Mouse (Mus musculus): ENCODE results near the gene Agbl2. TPM values are rescaled to one million over a fixed set of nuclear protein-coding genes. Genes with fewer than 3 reads are reported as not detected.

Agbl2 gene
- polyA plus RNA-seq, 1 experiment from 2014 or later: 1.3 TPM

DNA sequence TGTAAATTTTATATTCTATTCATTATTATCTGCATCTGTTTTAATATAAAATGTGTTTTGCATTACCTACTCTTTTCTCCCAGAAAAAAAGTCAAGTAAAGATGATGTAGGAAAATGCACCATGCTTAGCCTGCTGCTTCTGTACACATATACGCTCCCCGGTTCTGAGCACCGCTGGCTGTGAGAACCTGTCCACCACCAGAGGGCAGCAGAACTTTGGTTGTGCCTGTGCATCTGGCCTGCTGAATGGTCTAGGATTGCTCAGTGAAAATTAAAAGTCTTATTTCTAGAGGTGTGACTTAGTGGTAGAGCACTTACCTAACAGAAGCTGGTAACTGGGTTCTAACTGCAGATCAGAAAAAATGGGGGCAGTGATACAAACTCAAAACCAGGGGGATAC, 84.0 kb downstream of the Agbl2 start:
- Histone ChIP-seq H3K4me1 (replicated peaks; ENCODE audit: control insufficient read depth, insufficient read depth, low read length) (no peaks in the 10 kb centered on the region; the same call in 1 of the 2 replicates), H3K36me3 (ENCODE audit: control insufficient read depth, insufficient read depth, low read length) (peaks cover 4% of the 10 kb centered on the region; the same call in 1 of the 2 replicates), H3K4me3 (ENCODE audit: low read depth, low read length) (no peak overlapping the region), H3K27me3 (ENCODE audit: control insufficient read depth, insufficient read depth, low read length) (no peaks in the 10 kb centered on the region), H3K9ac (ENCODE audit: low read depth, low read length) (no peak overlapping the region), H3K27ac (ENCODE audit: low read depth, low read length) (no peak overlapping the region), H3K4me2 (replicated peaks; ENCODE audit: low read depth, low read length) (no peak overlapping the region), H3K9me3 (ENCODE audit: control insufficient read depth, low read length) (no peaks in the 10 kb centered on the region)
- DNase-seq (ENCODE audit: low spot score) (peak; percentile 85), ATAC-seq (ENCODE audit: low FRiP score) (peak; percentile 84)
- 38% methylated on average over 3 of the region's 3 CpGs for whole genome bisulfite sequencing

DNA sequence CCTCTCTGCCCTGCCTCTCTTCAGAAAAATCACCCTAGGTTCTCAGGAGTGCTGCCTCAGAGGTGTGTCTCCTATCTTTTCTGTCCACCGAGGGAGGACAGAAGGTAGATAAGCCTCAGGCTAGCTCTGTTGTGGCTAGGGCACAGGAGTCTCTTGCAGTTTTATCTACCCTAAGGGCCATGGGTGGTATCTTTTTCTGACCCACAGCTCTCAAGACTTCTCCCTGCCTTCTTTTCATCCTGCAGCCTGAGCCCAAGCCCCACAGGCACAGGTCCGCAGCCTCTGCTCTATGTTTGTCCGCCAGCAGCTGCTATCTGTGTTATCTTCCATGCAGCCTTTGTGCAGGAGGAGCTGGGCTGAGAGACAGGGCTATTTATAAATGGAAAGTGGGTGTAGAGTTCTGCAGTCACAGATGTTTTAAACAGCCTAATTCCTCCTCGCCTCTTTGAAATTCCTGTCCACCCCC, 87.6 kb downstream of the Agbl2 start:
- H3K9me3 ChIP-seq (ENCODE audit: control insufficient read depth, low read length): no peaks in the 10 kb centered on the region
- ATAC-seq (ENCODE audit: low FRiP score) (no peak), DNase-seq (ENCODE audit: low spot score) (no peak)
- 0 out of 2 replicates have a peak overlapping the region, but pooled peaks have one; percentile 36 for H3K27ac ChIP-seq (ENCODE audit: low read depth, low read length)
- no peaks in the 10 kb centered on the region for H3K36me3 ChIP-seq (ENCODE audit: control insufficient read depth, insufficient read depth, low read length)
- 58% methylated on average over 4 of the region's 4 CpGs for WGBS
- no peaks in the 10 kb centered on the region for H3K27me3 ChIP-seq (ENCODE audit: control insufficient read depth, insufficient read depth, low read length)
- no peak overlapping the region for H3K4me3 ChIP-seq (ENCODE audit: low read depth, low read length)
- H3K9ac ChIP-seq (ENCODE audit: low read depth, low read length): 0 out of 2 replicates have a peak overlapping the region, but pooled peaks have one; percentile 16
- H3K4me1 ChIP-seq (replicated peaks; ENCODE audit: control insufficient read depth, insufficient read depth, low read length): no peaks in the 10 kb centered on the region; the same call in 1 of the 2 replicates
- no peak overlapping the region for H3K4me2 ChIP-seq (replicated peaks; ENCODE audit: low read depth, low read length)

DNA sequence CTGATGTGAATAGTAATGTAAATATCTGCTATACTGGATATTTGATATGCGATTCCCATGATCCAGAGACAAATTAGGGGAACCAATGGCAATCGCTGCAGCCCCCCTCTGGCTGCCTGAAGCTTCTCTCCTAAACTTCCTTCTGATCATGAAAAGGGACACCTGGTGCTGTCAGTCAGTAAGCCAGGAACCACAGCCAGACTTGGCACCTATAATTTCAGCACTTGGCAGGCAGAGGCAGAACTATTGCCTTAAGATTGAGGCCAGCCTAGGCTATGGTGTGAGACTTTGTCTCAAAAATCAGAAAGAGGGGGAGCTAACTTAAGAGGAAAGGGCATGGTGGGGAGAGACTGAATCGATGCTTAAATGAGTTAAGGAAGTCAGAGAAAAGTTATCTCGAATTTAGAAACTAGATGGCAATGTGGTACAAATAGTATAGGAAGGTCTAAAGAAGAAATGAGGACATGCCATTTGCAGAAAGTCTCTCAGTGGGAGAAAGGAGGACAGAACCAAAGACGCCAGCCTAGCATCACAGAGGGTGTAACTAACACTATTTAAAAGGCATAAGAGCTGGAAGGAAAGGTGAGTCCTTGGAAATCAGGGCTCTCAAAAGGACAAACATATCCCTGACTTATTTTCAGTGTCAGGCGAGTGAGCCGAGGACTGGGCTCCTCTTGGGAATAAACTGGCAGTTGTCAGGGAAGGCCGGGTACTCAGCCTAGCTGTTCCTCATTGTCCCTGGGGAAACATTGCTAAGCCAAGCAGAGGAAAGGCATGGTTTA, 88.8 kb downstream of the Agbl2 start:
- Histone ChIP-seq H3K9ac (ENCODE audit: low read depth, low read length) (no peak overlapping the region), H3K4me3 (ENCODE audit: low read depth, low read length) (no peak overlapping the region), H3K27me3 (ENCODE audit: control insufficient read depth, insufficient read depth, low read length) (no peaks in the 10 kb centered on the region), H3K4me1 (replicated peaks; ENCODE audit: control insufficient read depth, insufficient read depth, low read length) (no peaks in the 10 kb centered on the region; the same call in 1 of the 2 replicates), H3K27ac (ENCODE audit: low read depth, low read length) (no peak overlapping the region), H3K9me3 (ENCODE audit: control insufficient read depth, low read length) (no peaks in the 10 kb centered on the region), H3K4me2 (replicated peaks; ENCODE audit: low read depth, low read length) (no peak overlapping the region), H3K36me3 (ENCODE audit: control insufficient read depth, insufficient read depth, low read length) (no peaks in the 10 kb centered on the region)
- ATAC-seq (ENCODE audit: low FRiP score) (no peak), DNase-seq (ENCODE audit: low spot score) (no peak)
- WGBS: 75% methylated on average over 8 of the region's 8 CpGs

DNA sequence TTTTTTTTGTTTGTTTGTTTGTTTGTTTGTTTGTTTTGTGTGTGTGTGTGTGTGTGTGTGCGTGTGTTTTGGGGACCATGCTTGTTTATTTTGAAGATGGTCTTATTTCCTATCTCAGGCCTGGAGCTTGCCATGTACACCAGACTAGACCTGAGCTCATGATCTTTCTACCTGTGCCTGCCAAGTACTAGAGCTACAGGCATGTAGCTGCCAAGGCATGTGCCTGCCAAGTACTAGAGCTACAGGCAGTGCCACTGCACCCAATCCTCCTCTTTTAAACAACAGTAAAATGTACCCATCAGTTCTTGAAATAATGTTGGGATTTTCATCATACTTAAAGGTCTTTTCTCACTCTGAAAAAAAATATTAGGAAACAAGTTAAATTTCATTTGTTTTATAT, 91.5 kb downstream of the Agbl2 start:
- WGBS: 93% methylated on average over 1 of the region's 1 CpGs
- no peak overlapping the region for H3K4me2 ChIP-seq (replicated peaks; ENCODE audit: low read depth, low read length)
- no peaks in the 10 kb centered on the region for H3K27me3 ChIP-seq (ENCODE audit: control insufficient read depth, insufficient read depth, low read length)
- H3K9ac ChIP-seq (ENCODE audit: low read depth, low read length): no peak overlapping the region
- H3K36me3 ChIP-seq (ENCODE audit: control insufficient read depth, insufficient read depth, low read length): no peaks in the 10 kb centered on the region
- DNase-seq (ENCODE audit: low spot score) (no peak), ATAC-seq (ENCODE audit: low FRiP score) (no peak)
- no peak overlapping the region for H3K4me3 ChIP-seq (ENCODE audit: low read depth, low read length)
- no peak overlapping the region for H3K27ac ChIP-seq (ENCODE audit: low read depth, low read length)
- H3K9me3 ChIP-seq (ENCODE audit: control insufficient read depth, low read length): no peaks in the 10 kb centered on the region
- no peaks in the 10 kb centered on the region; the same call in 1 of the 2 replicates for H3K4me1 ChIP-seq (replicated peaks; ENCODE audit: control insufficient read depth, insufficient read depth, low read length)

DNA sequence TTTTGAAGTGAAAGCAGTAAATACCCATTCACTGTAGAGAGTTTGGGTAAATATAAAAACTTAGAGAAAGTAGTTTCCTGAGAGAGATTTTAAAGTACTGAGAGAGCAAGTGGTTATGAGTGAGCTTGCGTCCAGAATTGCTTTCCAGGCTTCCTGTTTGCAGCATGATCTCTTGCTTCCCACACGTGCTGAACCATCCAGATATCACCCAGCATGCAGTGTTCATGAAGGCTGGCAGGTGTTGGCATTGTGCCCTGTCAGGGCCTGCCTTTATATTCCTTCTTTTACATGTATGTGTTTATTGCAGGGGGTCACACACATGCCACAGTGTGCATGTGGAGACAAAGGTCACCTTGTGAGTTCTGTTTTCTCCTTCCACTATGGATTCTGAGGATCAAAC, 92.7 kb downstream of the Agbl2 start:
- Histone ChIP-seq H3K4me2 (replicated peaks; ENCODE audit: low read depth, low read length) (no peak overlapping the region), H3K9ac (ENCODE audit: low read depth, low read length) (no peak overlapping the region)

DNA sequence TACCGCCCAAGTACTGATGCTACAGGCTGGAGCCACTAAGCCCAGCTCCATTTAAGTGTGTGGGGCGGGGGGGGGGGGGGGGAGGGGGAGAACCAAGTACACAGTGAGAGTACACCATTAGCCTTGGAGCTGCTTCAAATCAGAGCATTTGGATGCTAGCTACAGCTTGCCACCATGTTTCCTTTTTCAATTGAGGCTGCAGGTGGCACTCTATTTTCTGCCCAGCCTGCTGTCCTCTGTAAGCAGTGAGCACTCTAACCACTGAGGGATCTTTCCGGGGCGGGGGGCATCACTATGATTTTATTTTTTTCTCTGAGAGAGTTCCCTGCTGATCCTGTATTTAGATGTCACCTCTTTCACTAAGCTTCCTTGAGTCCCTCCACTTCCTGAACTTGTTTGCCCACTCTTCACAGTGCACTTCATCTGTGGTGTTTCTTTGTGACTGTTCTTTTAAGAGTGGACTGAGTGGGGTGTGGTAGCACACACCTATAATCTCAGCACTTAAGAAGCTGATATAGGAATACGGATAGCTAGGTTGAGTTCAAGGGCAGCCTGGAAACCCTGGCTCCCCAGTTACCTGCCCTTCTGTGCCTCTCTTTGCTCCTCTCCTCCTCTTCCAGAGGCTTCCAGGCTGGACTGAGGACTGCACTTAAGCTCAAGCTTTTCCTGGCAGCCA, 95.2 kb downstream of the Agbl2 start:
- WGBS: 73% methylated on average over 4 of the region's 5 CpGs
- no peak overlapping the region for H3K4me3 ChIP-seq (ENCODE audit: low read depth, low read length)
- H3K9ac ChIP-seq (ENCODE audit: low read depth, low read length): no peak overlapping the region
- no peaks in the 10 kb centered on the region for H3K27me3 ChIP-seq (ENCODE audit: control insufficient read depth, insufficient read depth, low read length)
- ATAC-seq (ENCODE audit: low FRiP score) (no peak), DNase-seq (ENCODE audit: low spot score) (no peak)
- no peak overlapping the region for H3K27ac ChIP-seq (ENCODE audit: low read depth, low read length)
- no peak overlapping the region for H3K4me2 ChIP-seq (replicated peaks; ENCODE audit: low read depth, low read length)
- H3K9me3 ChIP-seq (ENCODE audit: control insufficient read depth, low read length): no peaks in the 10 kb centered on the region
- no peaks in the 10 kb centered on the region for H3K36me3 ChIP-seq (ENCODE audit: control insufficient read depth, insufficient read depth, low read length)
- H3K4me1 ChIP-seq (replicated peaks; ENCODE audit: control insufficient read depth, insufficient read depth, low read length): no peaks in the 10 kb centered on the region

More for the DNA sequence above, 92.7 kb downstream of the Agbl2 start:
- DNase-seq (ENCODE audit: low spot score) (no peak), ATAC-seq (ENCODE audit: low FRiP score) (no peak)
- WGBS: 69% methylated on average over 2 of the region's 2 CpGs
- Histone ChIP-seq H3K36me3 (ENCODE audit: control insufficient read depth, insufficient read depth, low read length) (no peaks in the 10 kb centered on the region), H3K27ac (ENCODE audit: low read depth, low read length) (no peak overlapping the region), H3K9me3 (ENCODE audit: control insufficient read depth, low read length) (no peaks in the 10 kb centered on the region), H3K27me3 (ENCODE audit: control insufficient read depth, insufficient read depth, low read length) (no peaks in the 10 kb centered on the region), H3K4me3 (ENCODE audit: low read depth, low read length) (no peak overlapping the region), H3K4me1 (replicated peaks; ENCODE audit: control insufficient read depth, insufficient read depth, low read length) (no peaks in the 10 kb centered on the region; the same call in 1 of the 2 replicates)

DNA sequence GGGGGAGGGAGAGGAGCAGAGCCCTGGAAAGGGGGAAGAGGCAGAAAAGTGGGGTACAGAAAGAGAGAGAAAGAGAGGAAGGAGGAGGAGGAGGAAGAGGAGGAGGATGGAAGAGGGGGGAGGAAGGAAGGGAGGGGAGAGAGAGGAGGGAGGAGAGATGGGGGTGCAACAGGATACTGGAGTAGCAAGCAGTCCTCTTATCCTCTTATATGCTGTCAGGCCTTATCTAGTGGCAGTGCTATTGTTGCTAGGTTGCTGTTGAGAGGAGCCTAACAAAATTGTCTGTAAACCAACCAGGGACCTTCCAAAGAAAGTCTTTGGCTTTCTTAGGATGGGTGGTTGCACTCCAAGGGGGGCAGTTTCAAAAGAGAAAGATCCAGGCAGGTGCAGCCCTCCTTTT, 96.9 kb downstream of the Agbl2 start:
- Histone ChIP-seq H3K4me3 (ENCODE audit: low read depth, low read length) (no peak overlapping the region), H3K4me1 (replicated peaks; ENCODE audit: control insufficient read depth, insufficient read depth, low read length) (no peaks in the 10 kb centered on the region), H3K36me3 (ENCODE audit: control insufficient read depth, insufficient read depth, low read length) (no peaks in the 10 kb centered on the region), H3K9me3 (ENCODE audit: control insufficient read depth, low read length) (no peaks in the 10 kb centered on the region), H3K27me3 (ENCODE audit: control insufficient read depth, insufficient read depth, low read length) (no peaks in the 10 kb centered on the region; the same call in none of the 2 replicates), H3K27ac (ENCODE audit: low read depth, low read length) (no peak overlapping the region), H3K9ac (ENCODE audit: low read depth, low read length) (no peak overlapping the region), H3K4me2 (replicated peaks; ENCODE audit: low read depth, low read length) (no peak overlapping the region)
- DNase-seq (ENCODE audit: low spot score) (no peak), ATAC-seq (ENCODE audit: low FRiP score) (no peak)

DNA sequence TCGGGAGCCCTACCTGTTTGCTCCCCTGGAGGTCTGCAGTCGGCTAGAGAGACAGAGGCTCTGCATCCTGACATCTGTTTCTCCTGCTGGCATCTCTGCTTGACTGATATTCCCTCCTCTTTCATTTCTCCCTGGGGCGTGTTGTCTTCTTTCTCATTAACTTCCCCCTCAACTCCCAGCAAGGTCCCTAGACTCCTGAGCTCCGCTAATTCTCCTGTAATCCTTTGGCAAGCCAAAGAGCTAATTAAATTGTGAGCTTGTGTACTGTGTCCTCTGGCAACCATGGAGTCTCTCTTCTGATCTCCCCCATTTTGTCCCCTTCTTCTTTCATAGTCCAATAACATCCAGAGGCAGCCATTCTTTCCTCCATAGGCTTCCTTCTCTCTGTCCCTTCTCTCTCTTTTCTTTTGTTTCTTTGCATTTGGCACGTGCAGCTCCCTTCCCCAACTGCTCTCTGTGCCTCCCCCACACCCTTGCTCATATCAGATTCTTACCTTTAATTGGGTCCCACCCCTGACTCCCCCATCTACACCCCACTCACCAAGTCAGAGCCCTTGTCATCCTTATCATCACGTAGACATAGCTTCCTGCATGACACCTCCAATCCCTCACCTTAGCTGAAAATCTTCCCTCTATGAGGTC, 97.7 kb downstream of the Agbl2 start:
- H3K4me1 ChIP-seq (replicated peaks; ENCODE audit: control insufficient read depth, insufficient read depth, low read length): no peaks in the 10 kb centered on the region
- no peaks in the 10 kb centered on the region for H3K9me3 ChIP-seq (ENCODE audit: control insufficient read depth, low read length)
- no peak overlapping the region for H3K27ac ChIP-seq (ENCODE audit: low read depth, low read length)
- H3K36me3 ChIP-seq (ENCODE audit: control insufficient read depth, insufficient read depth, low read length): no peaks in the 10 kb centered on the region
- H3K4me2 ChIP-seq (replicated peaks; ENCODE audit: low read depth, low read length): no peak overlapping the region
- no peak overlapping the region for H3K9ac ChIP-seq (ENCODE audit: low read depth, low read length)
- H3K27me3 ChIP-seq (ENCODE audit: control insufficient read depth, insufficient read depth, low read length): peaks cover 5% of the 10 kb centered on the region
- ATAC-seq (ENCODE audit: low FRiP score): no peak
- 28% methylated on average over 6 of the region's 6 CpGs for WGBS
- no peak for DNase-seq (ENCODE audit: low spot score)
- H3K4me3 ChIP-seq (ENCODE audit: low read depth, low read length): no peak overlapping the region

All from hindbrain, embryonic 11.5 days (tissue).